15 mouse cellular contexts compared by ENCODE assay signal in the genomic region with DNA sequence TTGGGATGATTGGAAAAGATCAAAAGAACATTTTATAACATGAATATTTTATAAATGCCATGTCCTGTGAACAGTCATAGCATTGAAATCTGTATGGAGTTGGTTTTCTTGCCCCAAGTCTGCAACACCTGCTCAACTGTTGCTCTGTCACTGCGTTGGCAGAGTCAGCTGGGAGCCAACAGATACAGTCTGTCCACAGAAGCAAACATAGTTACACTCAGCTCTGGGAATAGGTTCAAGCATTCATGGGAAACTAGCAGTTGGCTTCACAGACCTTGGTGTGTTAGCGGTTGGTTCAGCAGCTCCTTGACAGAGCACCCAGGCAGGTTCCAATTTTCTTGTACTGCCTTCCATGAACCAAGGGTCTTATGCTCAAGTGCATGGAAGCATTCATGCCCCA. TPM values are rescaled to one million over a fixed set of nuclear protein-coding genes. Genes with fewer than 3 reads are reported as not detected.
A peak's percentile ranks its signal among the peaks of the same experiment; 100 is the strongest.
DNase-seq lines count a peak whose midpoint lies in the region; ATAC-seq and TF ChIP-seq lines count a peak whose summit lies in the region.
"Had no signal": no experiment of that assay in that cellular context is flagged by ENCODE, and none has a peak within 500 bp of the region (broad histone marks: within the 10 kb centered on the region; RNA-seq: fewer than 3 reads in every experiment).

No protein-coding gene starts in this region.

- 89% methylated on average over 2 of the region's 2 CpGs for WGBS in heart, embryonic 10.5 days
- WGBS in lung, postnatal 0 days: 70% methylated on average over 2 of the region's 2 CpGs

- H3K9me3 ChIP-seq in heart, embryonic 10.5 days: no peaks in the 10 kb centered on the region
- H3K9me3 ChIP-seq in lung, postnatal 0 days (ENCODE audit: low read length): no peaks in the 10 kb centered on the region
- H3K9me3 ChIP-seq: hindbrain, embryonic 10.5 days; kidney, embryonic 15.5 days; limb, embryonic 13.5 days; stomach, embryonic 15.5 days had no signal

- peaks cover 19% of the 10 kb centered on the region for H3K36me3 ChIP-seq in heart, embryonic 10.5 days
- no peaks in the 10 kb centered on the region for H3K36me3 ChIP-seq in lung, postnatal 0 days (ENCODE audit: insufficient read depth, low read length)

- no peak overlapping the region for H3K4me2 ChIP-seq in lung, postnatal 0 days (replicated peaks; ENCODE audit: low read depth, low read length)
- H3K4me2 ChIP-seq: kidney, embryonic 15.5 days; limb, embryonic 13.5 days; stomach, embryonic 15.5 days had no signal

- no peak for TF ChIP-seq CTCF in cortical plate, adult 2 months (IDR thresholded peaks at IDR 0.05; ENCODE audit: extremely low read depth, insufficient read depth, low read length)
- TF ChIP-seq CTCF in left cerebral cortex, adult 2 months (IDR thresholded peaks at IDR 0.05): no peak
- no peak for TF ChIP-seq CTCF in lung, postnatal 0 days (IDR thresholded peaks at IDR 0.05)

- H3K4me1 ChIP-seq in heart, embryonic 10.5 days: peaks cover 56% of the 10 kb centered on the region
- H3K4me1 ChIP-seq in cortical plate, adult 2 months (ENCODE audit: control insufficient read depth, insufficient read depth, low read length): peaks cover 24% of the 10 kb centered on the region
- peaks cover 25% of the 10 kb centered on the region; the same call in 1 of the 2 replicates for H3K4me1 ChIP-seq in lung, postnatal 0 days (ENCODE audit: insufficient read depth, low read depth, low read length)

- H3K9ac ChIP-seq in lung, postnatal 0 days (replicated peaks; ENCODE audit: low read depth): no peak overlapping the region
- H3K9ac ChIP-seq: kidney, embryonic 15.5 days; limb, embryonic 13.5 days; stomach, embryonic 15.5 days had no signal

- no peak for ATAC-seq in lung, postnatal 0 days

- peak; percentile 51 to 71 for DNase-seq in heart, adult 18-20 months
- no peak for DNase-seq in heart, embryonic 10.5 days (ENCODE audit: low spot score)
- DNase-seq in Muller cell, postnatal 12 days (ENCODE audit: inconsistent ontology term): peak; percentile 63
- DNase-seq in left cerebral cortex, adult 2 months (ENCODE audit: extremely low spot score in 1 of 2, low spot score in 2 of 2): peak in 1 of 2 experiments; percentile 41
- no peak for DNase-seq in thymus, postnatal 14 days
- no peak for DNase-seq in lung, postnatal 0 days (ENCODE audit: low spot score)

- H3K4me3 ChIP-seq in heart, embryonic 10.5 days: no peak overlapping the region
- H3K4me3 ChIP-seq in cortical plate, adult 2 months (ENCODE audit: insufficient read depth, low read length): no peak overlapping the region
- no peak overlapping the region for H3K4me3 ChIP-seq in left cerebral cortex, adult 2 months
- no peak overlapping the region for H3K4me3 ChIP-seq in lung, postnatal 0 days (ENCODE audit: low read depth, low read length)
- H3K4me3 ChIP-seq: erythroblast, embryonic 14.5 days; hindbrain, embryonic 10.5 days; kidney, embryonic 15.5 days; limb, embryonic 13.5 days; stomach, embryonic 15.5 days had no signal

- H3K27ac ChIP-seq in heart, embryonic 10.5 days: no peak overlapping the region
- no peak overlapping the region for H3K27ac ChIP-seq in cortical plate, adult 2 months (ENCODE audit: insufficient read depth, low read length)
- H3K27ac ChIP-seq in left cerebral cortex, adult 2 months: peak overlapping the region; percentile 62; the same call in 1 of the 2 replicates
- H3K27ac ChIP-seq in lung, postnatal 0 days (ENCODE audit: low read length): no peak overlapping the region
- H3K27ac ChIP-seq: hindbrain, embryonic 10.5 days; kidney, embryonic 15.5 days; limb, embryonic 13.5 days; stomach, embryonic 15.5 days had no signal

- 0 out of 2 replicates have a peak, but pooled peaks have one; percentile 27 for TF ChIP-seq POLR2A in cortical plate, adult 2 months (IDR thresholded peaks at IDR 0.05; ENCODE audit: extremely low read depth, insufficient read depth, low read length)

- H3K27me3 ChIP-seq in heart, embryonic 10.5 days (ENCODE audit: insufficient read depth, poor library complexity, severe bottlenecking): no peaks in the 10 kb centered on the region
- no peaks in the 10 kb centered on the region for H3K27me3 ChIP-seq in lung, postnatal 0 days (replicated peaks; ENCODE audit: insufficient read depth, low read length)
- H3K27me3 ChIP-seq: CH12.LX; kidney, embryonic 15.5 days; limb, embryonic 13.5 days; stomach, embryonic 15.5 days had no signal

- no peak for TF ChIP-seq EP300 in lung, postnatal 0 days (IDR thresholded peaks at IDR 0.05)

- intact Hi-C loops in left cerebral cortex, adult 2 months (cut with DNase I): no loop called here

RNA-seq across cellular contexts. Expression of a gene that starts 4.0 kb away (rescaled TPM):
- 1 to 10 TPM; 8.3 to 9.1 TPM for total RNA-seq in heart, adult 18-20 months (2021)
- polyA plus RNA-seq in heart, embryonic 10.5 days (2016; fragmentation: Nextera tagmentation; extraction: Ambion mirVana): 6.5 and 7.3 TPM in 2 replicates
- 28.0 and 29.5 TPM in 2 replicates for polyA plus RNA-seq in cortical plate, adult 2 months (2012; rRNA removed)
- total RNA-seq in left cerebral cortex, adult 2 months (2021): 10 to 100 TPM; 27.1 to 30.0 TPM
- 4.5 and 5.2 TPM in 2 replicates for polyA plus RNA-seq in lung, postnatal 0 days (2015; fragmentation: Nextera tagmentation; extraction: Ambion mirVana)

RNA-seq across cellular contexts. Expression of a gene that starts 5.7 kb away (rescaled TPM):
- total RNA-seq in heart, adult 18-20 months (2021): 1 to 10 TPM; 4.2 to 5.0 TPM
- polyA plus RNA-seq in heart, embryonic 10.5 days (2016; fragmentation: Nextera tagmentation; extraction: Ambion mirVana): 1.0 and 1.4 TPM in 2 replicates
- 3.6 and 3.7 TPM in 2 replicates for polyA plus RNA-seq in cortical plate, adult 2 months (2012; rRNA removed)
- 1 to 10 TPM; 2.8 to 3.5 TPM for total RNA-seq in left cerebral cortex, adult 2 months (2021)
- 1.2 and 1.3 TPM in 2 replicates for polyA plus RNA-seq in lung, postnatal 0 days (2015; fragmentation: Nextera tagmentation; extraction: Ambion mirVana)
- polyA plus RNA-seq: erythroblast, embryonic 14.5 days had no signal

RNA-seq across cellular contexts. Expression of a gene that starts 25.9 kb away (rescaled TPM):
- total RNA-seq in heart, adult 18-20 months (2021): not detected
- 0.67 TPM in 1 of 2 replicates, not detected in the other for polyA plus RNA-seq in heart, embryonic 10.5 days (2016; fragmentation: Nextera tagmentation; extraction: Ambion mirVana)
- polyA plus RNA-seq in cortical plate, adult 2 months (2012; rRNA removed): not detected in 2 replicates
- not detected for total RNA-seq in left cerebral cortex, adult 2 months (2021)
- polyA plus RNA-seq in lung, postnatal 0 days (2015; fragmentation: Nextera tagmentation; extraction: Ambion mirVana): 0.26 TPM in 1 of 2 replicates, not detected in the other
- total RNA-seq: CH12.LX; common myeloid progenitor, adult 5-6 weeks had no signal
- polyA plus RNA-seq: erythroblast, embryonic 14.5 days; kidney, embryonic 15.5 days; limb, embryonic 13.5 days; macrophage; stomach, embryonic 15.5 days had no signal

RNA-seq across cellular contexts. Expression of a gene that starts 28.3 kb away (rescaled TPM):
- total RNA-seq in heart, adult 18-20 months (2021): 1 to 10 TPM; 3.1 to 5.4 TPM
- 1.4 and 2.6 TPM in 2 replicates for polyA plus RNA-seq in heart, embryonic 10.5 days (2016; fragmentation: Nextera tagmentation; extraction: Ambion mirVana)
- polyA plus RNA-seq in cortical plate, adult 2 months (2012; rRNA removed): 0.33 and 0.40 TPM in 2 replicates
- under 1 TPM; 0.23 to 0.41 TPM for total RNA-seq in left cerebral cortex, adult 2 months (2021)
- polyA plus RNA-seq in lung, postnatal 0 days (2015; fragmentation: Nextera tagmentation; extraction: Ambion mirVana): 0.56 and 0.93 TPM in 2 replicates

RNA-seq across cellular contexts. Expression of a gene that starts 33.9 kb away (rescaled TPM):
- total RNA-seq in heart, adult 18-20 months (2021): 1 to 10 TPM; 7.2 to 7.3 TPM
- 10.4 and 14.2 TPM in 2 replicates for polyA plus RNA-seq in heart, embryonic 10.5 days (2016; fragmentation: Nextera tagmentation; extraction: Ambion mirVana)
- polyA plus RNA-seq in cortical plate, adult 2 months (2012; rRNA removed): 29.9 and 33.2 TPM in 2 replicates
- 10 to 100 TPM; 17.9 to 18.0 TPM for total RNA-seq in left cerebral cortex, adult 2 months (2021)
- polyA plus RNA-seq in lung, postnatal 0 days (2015; fragmentation: Nextera tagmentation; extraction: Ambion mirVana): 5.1 TPM in 2 replicates

Comparison
In these comparisons a context has a peak if more than half of its experiments do, and no peak if none do; other contexts are left out.
1. DNase-seq: peak in heart, adult 18-20 months (2 of 2) and Muller cell, postnatal 12 days (single experiment); none in heart, embryonic 10.5 days (single experiment), thymus, postnatal 14 days (single experiment) and lung, postnatal 0 days (single experiment).